Mouse (Mus musculus) heart, adult 2 months (tissue): ENCODE results near the gene Pla1a. TPM values are rescaled to one million over a fixed set of nuclear protein-coding genes. Genes with fewer than 3 reads are reported as not detected.
A peak's percentile ranks its signal among the peaks of the same experiment; 100 is the strongest.

Experiments
- DNase-seq, 2 experiments: peaks; one replicate each; pipeline ENCODE4 v3.0.0; 2021
- H3K27ac ChIP-seq: fragments of 200-600 bp; 2 replicates; pipeline ENCODE4 v1.8.1; 2022
- H3K27me3 ChIP-seq: fragments of 200-500 bp; 2 replicates; pipeline ENCODE4 v1.6.1; 2012; ENCODE audit warnings: mild to moderate bottlenecking, low read length, inconsistent platforms, mixed read lengths; ENCODE audit not compliant: control insufficient read depth, insufficient read depth
- H3K36me3 ChIP-seq: fragments of 200-500 bp; 2 replicates; pipeline ENCODE4 v1.6.1; 2012; ENCODE audit warnings: low read length, inconsistent platforms; ENCODE audit not compliant: control insufficient read depth, insufficient read depth
- H3K4me1 ChIP-seq: fragments of 200-500 bp; 2 replicates; pipeline ENCODE4 v1.6.1; 2011; ENCODE audit warnings: low read length; ENCODE audit not compliant: control insufficient read depth, insufficient read depth
- H3K4me3 ChIP-seq: fragments of 200-600 bp; 2 replicates; pipeline ENCODE4 v1.8.1; 2022
- H3K79me2 ChIP-seq: fragments of 200-500 bp; replicated peaks from 2 replicates; pipeline ENCODE4 v1.6.1; 2012; ENCODE audit warnings: mild to moderate bottlenecking, inconsistent platforms, low read length, moderate library complexity, mixed read lengths; ENCODE audit not compliant: control insufficient read depth, insufficient read depth
- H3K9ac ChIP-seq: fragments of 200-500 bp; 2 replicates; pipeline ENCODE4 v1.6.1; 2012; ENCODE audit warnings: low read depth, mild to moderate bottlenecking, control low read depth, inconsistent platforms, low read length, mixed read lengths
- CTCF ChIP-seq: fragments of 200-600 bp; IDR thresholded peaks from 2 replicates; pipeline ENCODE4 v1.8.1; 2022; ENCODE audit warnings: antibody characterized with exemption, mild to moderate bottlenecking, moderate library complexity
- EP300 ChIP-seq: fragments of 200-500 bp; IDR thresholded peaks from 2 replicates; pipeline ENCODE4 v1.6.1; 2011; ENCODE audit warnings: low read depth, low read length, control low read depth; ENCODE audit not compliant: insufficient read depth
- POLR2A ChIP-seq: fragments of 200-500 bp; IDR thresholded peaks from 2 replicates; pipeline ENCODE4 v1.6.1; 2011; ENCODE audit warnings: mild to moderate bottlenecking, low read depth, low read length, control low read depth; ENCODE audit not compliant: insufficient read depth
- WGBS: fragments of 180-500 bp; shearing (Covaris S2); methylation state at CpG from one replicate; pipeline ENCODE4 v1.1.7; 2018; 5-methylcytosine and 5-hydroxymethylcytosine counted together
- intact Hi-C: fragments of 180-260 bp; cut with DNase I; formaldehyde crosslinking; loops from one replicate; pipeline ENCODE4 v1.15.1; 2025
- polyA plus RNA-seq: library from polyadenylated mRNA; depleted of rRNA; stranded (reverse); fragments of >200 nt; gene quantifications from 2 replicates; pipeline ENCODE4 v1.2.3, GENCODE M21; 2012
- total RNA-seq, 2 experiments: library from RNA; stranded (reverse); gene quantifications; 2 replicates each; pipeline ENCODE4 v1.2.3; 2021

The Pla1a gene
- total and polyA plus RNA-seq, 3 experiments, result 6.8 to 9.6 (median 8.8) TPM

- Histone ChIP-seq H3K4me1 (no peaks in the 10 kb centered on the region), H3K36me3 (no peaks in the 10 kb centered on the region), H3K79me2 (no peaks in the 10 kb centered on the region), H3K4me3 (no peak overlapping the region), H3K27ac (no peak overlapping the region), H3K9ac (no peak overlapping the region), H3K27me3 (no peaks in the 10 kb centered on the region)
- no peak for DNase-seq
- TF ChIP-seq POLR2A, result no peak
- no peak for TF ChIP-seq EP300
- no peak for TF ChIP-seq CTCF
- intact Hi-C loops, result no loop called here
- 77% methylated on average over 8 of the region's 8 CpGs for WGBS
These were observed 36.5 kb upstream of the Pla1a start for GRCm38 (mm10) chr16:38469437-38469836.

- Histone ChIP-seq H3K4me1 (no peaks in the 10 kb centered on the region), H3K79me2 (no peaks in the 10 kb centered on the region), H3K27ac (no peak overlapping the region), H3K27me3 (no peaks in the 10 kb centered on the region), H3K36me3 (no peaks in the 10 kb centered on the region), H3K4me3 (no peak overlapping the region), H3K9ac (no peak overlapping the region)
- DNase-seq, result no peak
- 34% methylated on average over 3 of the region's 3 CpGs for WGBS
- TF ChIP-seq POLR2A, result no peak
- TF ChIP-seq EP300, result no peak
- TF ChIP-seq CTCF, result peak; percentile 34
- intact Hi-C loops, result no loop called here
These were observed 35.7 kb upstream of the Pla1a start for GRCm38 (mm10) chr16:38468706-38469018.

GRCm38 (mm10) chr16:38467917-38468705 lies 35.2 kb upstream of the Pla1a start:
- Histone ChIP-seq H3K4me1 (no peaks in the 10 kb centered on the region), H3K79me2 (no peaks in the 10 kb centered on the region), H3K36me3 (no peaks in the 10 kb centered on the region), H3K4me3 (no peak overlapping the region), H3K9ac (no peak overlapping the region), H3K27me3 (no peaks in the 10 kb centered on the region), H3K27ac (no peak overlapping the region)
- no peak for DNase-seq
- 76% methylated on average over 8 of the region's 8 CpGs for WGBS
- TF ChIP-seq POLR2A, result no peak
- no peak for TF ChIP-seq EP300
- TF ChIP-seq CTCF, result no peak
- intact Hi-C loops, result no loop called here

GRCm38 (mm10) chr16:38467091-38467916 lies 34.4 kb upstream of the Pla1a start:
- H3K79me2 ChIP-seq, result no peaks in the 10 kb centered on the region
- no peaks in the 10 kb centered on the region for H3K4me1 ChIP-seq
- H3K27ac ChIP-seq, result no peak overlapping the region
- H3K27me3 ChIP-seq, result no peaks in the 10 kb centered on the region
- intact Hi-C loops, result no loop called here
- H3K36me3 ChIP-seq, result no peaks in the 10 kb centered on the region
- TF ChIP-seq CTCF, result no peak
- no peak overlapping the region for H3K4me3 ChIP-seq
- whole genome bisulfite sequencing, result 65% methylated on average over 13 of the region's 13 CpGs
- DNase-seq, result no peak
- no peak overlapping the region for H3K9ac ChIP-seq

GRCm38 (mm10) chr16:38466089-38466488 lies 33.1 kb upstream of the Pla1a start:
- intact Hi-C loops, result no loop called here
- Histone ChIP-seq H3K27me3 (no peaks in the 10 kb centered on the region), H3K27ac (no peak overlapping the region), H3K9ac (no peak overlapping the region), H3K36me3 (no peaks in the 10 kb centered on the region), H3K79me2 (no peaks in the 10 kb centered on the region), H3K4me1 (no peaks in the 10 kb centered on the region), H3K4me3 (no peak overlapping the region)
- no peak for DNase-seq
- no peak for TF ChIP-seq CTCF
- no peak for TF ChIP-seq POLR2A
- no peak for TF ChIP-seq EP300
- WGBS, result 80% methylated on average over 4 of the region's 4 CpGs

GRCm38 (mm10) chr16:38463305-38463704 lies 30.4 kb upstream of the Pla1a start:
- 90% methylated on average over 5 of the region's 5 CpGs for WGBS

More at GRCm38 (mm10) chr16:38463305-38463704, 30.4 kb upstream of the Pla1a start:
- no peaks in the 10 kb centered on the region for H3K79me2 ChIP-seq
- no peaks in the 10 kb centered on the region for H3K4me1 ChIP-seq
- H3K36me3 ChIP-seq, result no peaks in the 10 kb centered on the region
- H3K4me3 ChIP-seq, result no peak overlapping the region
- intact Hi-C loops, result no loop called here
- H3K27me3 ChIP-seq, result no peaks in the 10 kb centered on the region
- H3K9ac ChIP-seq, result no peak overlapping the region
- no peak for TF ChIP-seq CTCF
- H3K27ac ChIP-seq, result no peak overlapping the region
- no peak for DNase-seq
